Mouse (Mus musculus) olfactory bulb, adult 2 months (tissue): ENCODE measurements at regions not wholly inside any gene's neighbourhood (a gene's known extent, or its start where the extent isn't known, plus 50 kb on each side); places are given as distances from the start of the nearest gene placed in this dataset.

ENCODE experiments used
- H3K27ac ChIP-seq: fragments of 200-500 bp; 2 replicates; pipeline ENCODE4 v1.5.1; 2012; ENCODE audit warnings: low read depth, low read length; ENCODE audit not compliant: insufficient read depth
- H3K4me1 ChIP-seq: fragments of 200-500 bp; 2 replicates; pipeline ENCODE4 v1.6.1; 2012; ENCODE audit warnings: low read length; ENCODE audit not compliant: control insufficient read depth, insufficient read depth
- H3K4me3 ChIP-seq: fragments of 200-500 bp; 2 replicates; pipeline ENCODE4 v1.5.1; 2012; ENCODE audit warnings: mild to moderate bottlenecking, low read depth, low read length, moderate library complexity; ENCODE audit not compliant: insufficient read depth
- CTCF ChIP-seq: fragments of 200-500 bp; IDR thresholded peaks from 2 replicates; pipeline ENCODE4 v1.5.1; 2012; ENCODE audit warnings: low read depth, mild to moderate bottlenecking, low read length, moderate library complexity; ENCODE audit not compliant: insufficient read depth
- POLR2A ChIP-seq: fragments of 200-500 bp; IDR thresholded peaks from 2 replicates; pipeline ENCODE4 v1.6.1; 2012; ENCODE audit warnings: mild to moderate bottlenecking, low read depth, low read length, moderate library complexity; ENCODE audit not compliant: insufficient read depth
- WGBS: fragments of 180-500 bp; shearing (Covaris S2); methylation state at CpG from one replicate; pipeline ENCODE4 v1.1.7; 2018; 5-methylcytosine and 5-hydroxymethylcytosine counted together

DNA sequence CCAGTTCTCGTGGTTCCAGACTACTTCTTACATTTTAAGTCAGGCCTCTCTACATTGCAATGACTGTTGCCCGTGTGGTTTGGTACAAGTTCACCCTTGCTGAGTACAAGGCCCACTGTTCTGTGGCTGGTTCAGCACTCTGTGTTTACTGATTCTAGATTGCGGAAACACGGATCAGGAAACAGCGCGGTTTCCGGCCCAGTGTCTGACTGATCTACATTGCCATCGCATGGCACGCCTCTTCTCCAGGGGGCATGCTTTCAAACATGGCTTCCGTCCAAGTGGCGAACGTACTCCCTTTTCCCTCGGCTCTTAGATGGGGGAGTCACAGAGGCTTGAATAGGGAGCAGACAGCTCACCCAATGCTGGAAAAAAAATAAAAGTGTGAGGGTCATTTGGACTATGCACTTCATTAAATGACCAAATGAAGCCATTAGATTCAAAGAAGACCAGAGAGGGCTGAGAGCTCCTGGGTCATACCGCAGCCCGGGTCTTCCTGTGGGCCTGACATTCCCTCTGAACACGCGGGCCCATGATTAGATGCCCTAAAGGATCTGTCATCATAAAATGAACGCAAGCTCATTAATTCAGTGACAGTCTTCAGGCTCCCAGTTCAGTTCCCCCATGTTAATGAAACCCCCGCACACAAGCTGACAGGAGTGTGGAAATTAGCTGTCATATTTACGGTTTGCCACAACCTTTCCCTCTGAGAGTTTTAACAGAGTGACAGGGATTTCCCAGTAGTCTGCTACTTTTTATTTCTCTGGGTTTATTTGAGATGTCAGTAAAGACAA is 250.9 kb downstream of the Gm19410 start:
- Histone ChIP-seq H3K4me3 (no peak overlapping the region), H3K4me1 (0 out of 2 replicates have a peak, but pooled peaks cover 2% of the 10 kb centered on the region), H3K27ac (no peak overlapping the region)
- TF ChIP-seq POLR2A = no peak
- TF ChIP-seq CTCF = no peak
- WGBS = 69% methylated on average over 20 of the region's 20 CpGs

DNA sequence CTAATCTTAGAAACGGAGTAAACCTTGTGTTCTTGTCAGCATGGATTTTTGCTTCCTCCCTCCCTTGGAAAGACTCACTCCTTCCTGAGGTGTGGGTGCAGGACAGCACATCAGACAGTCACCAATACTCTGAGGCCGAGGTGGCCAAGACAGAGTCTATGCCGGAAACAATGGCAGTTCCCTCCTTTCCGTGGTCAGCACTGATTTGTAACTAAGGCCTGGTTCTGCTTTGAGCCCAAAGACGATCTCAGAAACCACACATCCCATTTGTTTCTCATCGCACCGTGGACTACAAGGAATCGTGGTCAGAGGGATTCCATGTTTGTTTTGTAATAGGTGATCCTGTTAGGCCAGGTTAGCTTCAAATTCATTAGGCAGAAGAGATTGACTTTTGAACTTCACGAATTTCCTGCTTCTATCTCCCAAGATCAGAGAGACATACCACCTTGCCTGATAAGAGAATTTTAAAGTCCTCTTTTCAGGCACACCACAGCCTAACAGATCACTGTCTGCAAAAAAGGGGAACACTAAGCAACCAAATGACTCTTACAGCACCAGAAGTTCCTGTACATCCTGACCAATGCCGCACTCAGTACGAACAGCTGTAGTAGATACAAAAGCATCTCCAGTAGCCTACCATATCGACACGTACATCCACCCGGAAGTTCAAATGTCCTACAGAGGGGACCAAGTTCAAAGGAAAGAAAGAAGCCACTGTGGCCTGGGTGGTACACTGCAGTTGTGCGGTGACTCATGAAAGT is 253.6 kb downstream of the Gm19410 start:
- Histone ChIP-seq H3K4me3 (no peak overlapping the region), H3K4me1 (0 out of 2 replicates have a peak, but pooled peaks cover 2% of the 10 kb centered on the region), H3K27ac (no peak overlapping the region)
- TF ChIP-seq CTCF (no peak), POLR2A (no peak)
- WGBS = 89% methylated on average over 15 of the region's 15 CpGs

DNA sequence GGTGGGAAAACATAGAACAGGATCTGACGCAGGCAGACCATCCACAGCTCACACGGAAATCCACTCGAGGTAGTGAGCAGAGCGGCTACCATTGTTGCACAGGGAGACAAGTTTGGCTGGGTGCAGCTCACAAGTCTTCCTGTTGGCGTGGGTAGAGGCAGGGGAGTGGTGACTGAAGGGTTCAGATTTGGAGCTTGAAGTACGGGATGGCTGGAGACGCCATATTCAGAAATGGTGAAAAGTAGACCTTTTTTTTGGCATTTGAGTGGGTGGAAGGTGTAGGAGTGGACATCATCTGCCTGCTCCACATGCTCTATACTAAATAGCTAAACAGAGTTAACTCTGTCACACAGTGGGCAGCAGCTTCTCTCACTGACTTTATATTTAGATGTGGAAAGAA is 254.3 kb downstream of the Gm19410 start:
- H3K4me1 ChIP-seq = no peaks in the 10 kb centered on the region
- H3K4me3 ChIP-seq = no peak overlapping the region
- TF ChIP-seq CTCF (no peak), POLR2A (no peak)
- no peak overlapping the region for H3K27ac ChIP-seq
- WGBS = 92% methylated on average over 7 of the region's 7 CpGs

DNA sequence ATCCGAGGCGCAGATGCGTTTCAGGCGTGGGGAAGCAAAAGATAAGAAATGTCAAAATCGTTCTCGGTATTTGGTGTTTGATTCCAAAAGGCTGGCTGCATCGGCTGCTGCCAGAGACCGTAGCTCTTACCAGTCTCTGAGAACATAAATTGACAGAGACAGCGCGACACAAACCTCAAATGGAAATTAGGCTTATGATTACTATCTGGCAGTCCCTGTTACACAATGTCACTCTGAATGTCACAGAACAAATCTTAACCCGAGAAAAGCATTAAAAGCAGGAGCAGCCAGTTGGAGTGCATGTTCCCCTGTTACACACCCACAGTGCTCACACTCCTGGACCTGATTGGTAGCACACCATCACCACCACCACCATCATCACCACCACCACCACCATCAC is 262.0 kb downstream of the Gm19410 start:
- TF ChIP-seq CTCF (no peak), POLR2A (no peak)
- no peak overlapping the region for H3K4me3 ChIP-seq
- H3K27ac ChIP-seq = no peak overlapping the region
- WGBS = 92% methylated on average over 11 of the region's 11 CpGs
- H3K4me1 ChIP-seq = no peaks in the 10 kb centered on the region

DNA sequence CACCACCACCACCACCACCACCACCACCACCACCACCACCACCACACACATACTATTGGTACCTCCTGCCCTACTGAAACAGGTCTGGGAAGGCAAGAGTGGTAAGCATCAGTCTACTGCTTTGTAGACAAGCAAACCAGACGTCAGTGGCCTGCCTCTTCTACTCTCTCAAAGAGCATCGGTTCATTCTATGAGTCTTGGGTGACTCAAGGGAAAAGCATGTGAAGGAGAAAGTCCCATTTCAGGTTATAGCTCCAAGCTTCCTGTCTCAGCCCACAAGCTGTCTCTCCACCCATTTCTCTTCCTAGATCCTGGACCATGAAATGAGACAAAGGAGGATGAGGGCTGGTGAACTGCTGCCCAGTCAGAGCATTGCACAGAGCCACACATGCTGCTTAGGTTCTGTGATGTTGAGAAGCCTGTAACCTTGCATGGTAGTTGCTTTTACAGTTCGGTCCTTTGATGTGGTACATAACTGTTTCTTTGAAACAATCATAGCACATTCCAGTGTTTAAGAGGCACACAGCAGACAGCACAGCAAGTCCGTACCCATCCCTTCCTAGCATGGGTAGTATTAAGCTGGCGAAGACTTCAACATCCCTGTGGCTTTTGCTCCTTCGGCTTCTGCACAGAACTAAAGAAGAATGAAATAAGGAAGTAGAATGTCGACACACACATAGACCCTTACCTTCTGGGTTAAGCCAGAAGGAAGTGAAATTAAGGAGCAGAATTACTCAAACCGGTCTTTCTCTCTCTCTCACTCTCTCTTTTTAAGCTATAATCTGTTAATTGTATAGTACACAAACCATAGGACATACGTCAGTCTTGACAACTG is 262.7 kb downstream of the Gm19410 start:
- WGBS = 93% methylated on average over 9 of the region's 9 CpGs
- TF ChIP-seq CTCF (no peak), POLR2A (no peak)
- Histone ChIP-seq H3K4me1 (no peaks in the 10 kb centered on the region), H3K4me3 (no peak overlapping the region), H3K27ac (no peak overlapping the region)

DNA sequence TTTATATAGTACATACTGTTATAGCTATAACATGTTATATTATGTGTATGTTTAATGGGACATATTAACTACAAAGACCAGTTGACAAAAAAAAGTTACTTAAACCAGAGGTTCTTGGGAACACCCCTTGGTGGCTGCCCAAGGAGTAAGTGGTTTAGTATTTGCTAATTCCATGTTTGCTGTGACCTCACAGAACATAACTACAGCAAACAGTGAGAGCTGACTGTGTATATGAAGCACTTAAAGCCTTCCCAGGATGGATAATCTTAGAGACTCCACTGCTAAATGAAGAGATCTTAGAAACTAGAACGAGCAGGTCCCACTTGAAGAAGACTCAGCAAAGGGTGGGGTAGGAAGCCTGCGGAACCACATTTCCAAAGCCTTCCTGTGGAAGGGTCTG is 263.9 kb downstream of the Gm19410 start:
- Histone ChIP-seq H3K4me1 (no peaks in the 10 kb centered on the region), H3K4me3 (no peak overlapping the region), H3K27ac (no peak overlapping the region)
- TF ChIP-seq POLR2A = no peak
- no peak for TF ChIP-seq CTCF
- WGBS = 97% methylated on average over 2 of the region's 2 CpGs

DNA sequence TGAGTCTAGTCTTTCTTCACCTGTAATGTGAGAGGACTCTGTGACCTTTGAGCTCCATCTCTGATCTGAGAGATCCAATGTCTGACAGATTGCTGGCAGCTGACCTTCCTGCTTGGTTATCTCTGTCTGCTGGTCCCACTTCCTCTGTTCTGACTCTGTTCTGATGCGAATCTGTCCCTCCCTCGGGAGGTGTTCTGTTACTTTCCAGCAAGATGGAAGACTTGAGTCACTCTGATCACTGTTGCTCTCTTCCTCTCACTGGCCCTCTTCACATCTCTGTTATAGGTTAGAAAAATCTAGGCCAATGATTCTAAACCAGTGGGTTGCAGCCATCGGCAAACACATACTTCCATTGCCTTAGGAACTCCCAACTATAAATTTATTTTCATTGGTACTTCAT is 264.6 kb downstream of the Gm19410 start:
- 92% methylated on average over 3 of the region's 3 CpGs for WGBS
- TF ChIP-seq CTCF = no peak
- no peak for TF ChIP-seq POLR2A

DNA sequence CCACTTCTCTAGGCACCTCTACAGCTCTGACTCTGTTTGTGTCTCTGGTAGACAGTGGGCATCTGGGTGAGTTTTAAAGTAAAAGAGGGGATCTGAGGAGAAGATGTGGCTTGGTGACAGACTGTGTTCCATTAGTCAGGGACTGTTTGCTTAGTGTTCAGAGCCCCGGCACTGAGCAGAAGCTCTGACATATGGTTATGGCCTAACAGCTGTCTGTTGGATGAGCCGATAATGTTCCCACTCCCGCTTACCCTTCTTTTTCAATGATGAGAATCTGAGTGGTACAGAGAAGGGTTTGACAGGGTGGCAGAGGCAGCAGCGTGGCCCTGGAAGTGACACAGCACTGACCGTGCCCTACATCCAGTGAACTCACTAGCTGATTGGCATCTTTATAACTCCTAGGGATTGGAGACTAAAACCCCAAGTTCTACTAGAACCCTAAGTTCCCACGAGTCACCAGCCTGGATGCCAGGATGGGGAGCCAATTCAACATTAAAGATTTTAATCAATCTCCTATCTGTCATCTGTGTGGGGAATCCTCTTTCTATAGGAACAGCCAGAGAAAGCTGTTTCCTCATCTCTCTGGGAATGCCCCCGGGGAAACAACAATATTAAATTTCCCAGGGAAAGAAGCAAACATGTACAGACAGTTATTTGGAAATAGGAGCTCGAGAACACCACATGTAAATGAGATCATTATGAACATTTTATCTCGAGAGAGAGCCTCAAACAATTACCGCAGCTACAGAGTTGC is 266.6 kb downstream of the Gm19410 start:
- Histone ChIP-seq H3K27ac (no peak overlapping the region), H3K4me1 (no peaks in the 10 kb centered on the region), H3K4me3 (no peak overlapping the region)
- no peak for TF ChIP-seq POLR2A
- no peak for TF ChIP-seq CTCF
- 87% methylated on average over 10 of the region's 10 CpGs for WGBS

More for the DNA sequence above, 264.6 kb downstream of the Gm19410 start:
- no peak overlapping the region for H3K4me3 ChIP-seq
- H3K4me1 ChIP-seq = no peaks in the 10 kb centered on the region
- no peak overlapping the region for H3K27ac ChIP-seq
